Mouse (Mus musculus): ENCODE measurements around the gene Vwa8. TPM values are rescaled to one million over a fixed set of nuclear protein-coding genes. Genes with fewer than 3 reads are reported as not detected.
"Not testable (repeated sequence)": the region's sequence is repeated elsewhere in the genome, so short reads cannot be mapped to it uniquely, and the experiment has no call there.

Gene Vwa8
- polyA plus RNA-seq, 1 experiment, result 0.11 TPM

GRCm38 (mm10) chr14:78877176-78877575 is 28.3 kb downstream of the Vwa8 start:
- TF ChIP-seq GATA1 (IDR thresholded peaks at IDR 0.05; ENCODE audit: low read length) (no peak), TAL1 (IDR thresholded peaks at IDR 0.05; ENCODE audit: low read length) (no peak)
- Histone ChIP-seq H3K36me3 (ENCODE audit: control insufficient read depth) (peaks cover 4% of the 10 kb centered on the region), H3K27me3 (ENCODE audit: control insufficient read depth) (no peaks in the 10 kb centered on the region), H3K9me3 (ENCODE audit: control insufficient read depth, low read length) (no peaks in the 10 kb centered on the region), H3K4me3 (replicated peaks) (no peak overlapping the region), H3K4me1 (ENCODE audit: control insufficient read depth) (peaks cover 41% of the 10 kb centered on the region)

DNA sequence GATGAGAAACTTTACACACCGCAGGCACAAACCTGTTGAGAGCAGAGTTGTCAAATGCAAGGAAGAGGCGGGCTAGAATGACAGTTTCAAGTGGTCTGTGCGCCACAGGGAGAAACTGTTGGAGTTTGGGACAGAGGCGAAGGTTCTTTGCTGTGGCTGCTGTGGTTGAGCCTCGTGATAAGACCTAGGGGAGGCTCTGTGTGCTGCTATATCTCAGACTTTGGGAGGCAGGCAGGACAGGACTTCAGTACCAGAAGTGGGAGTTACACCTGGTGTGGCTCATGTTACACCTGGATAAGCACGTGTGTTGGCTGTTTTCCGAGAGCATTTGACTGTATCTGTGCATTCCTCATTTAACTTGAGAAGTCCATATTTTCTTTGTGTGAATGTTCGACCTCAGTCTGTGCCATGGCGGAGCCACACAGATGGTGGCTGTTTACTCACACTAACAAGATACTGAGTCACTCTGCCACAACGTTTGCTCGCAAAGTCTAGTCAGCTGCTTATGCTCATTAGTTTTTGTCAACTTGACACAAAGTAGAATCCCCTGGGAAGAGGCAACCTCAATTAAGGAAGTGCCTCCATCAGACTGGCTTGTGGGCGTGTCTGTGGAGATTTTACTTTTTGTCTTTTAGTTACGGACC is 29.7 kb downstream of the Vwa8 start:
- H3K36me3 ChIP-seq (ENCODE audit: control insufficient read depth), result no peaks in the 10 kb centered on the region
- H3K4me1 ChIP-seq (ENCODE audit: control insufficient read depth), result peaks cover 41% of the 10 kb centered on the region
- TF ChIP-seq GATA1 (IDR thresholded peaks at IDR 0.05; ENCODE audit: low read length) (no peak), TAL1 (IDR thresholded peaks at IDR 0.05; ENCODE audit: low read length) (no peak)
- H3K9me3 ChIP-seq (ENCODE audit: control insufficient read depth, low read length), result no peaks in the 10 kb centered on the region
- no peak overlapping the region for H3K4me3 ChIP-seq (replicated peaks)
- H3K27me3 ChIP-seq (ENCODE audit: control insufficient read depth), result no peaks in the 10 kb centered on the region

DNA sequence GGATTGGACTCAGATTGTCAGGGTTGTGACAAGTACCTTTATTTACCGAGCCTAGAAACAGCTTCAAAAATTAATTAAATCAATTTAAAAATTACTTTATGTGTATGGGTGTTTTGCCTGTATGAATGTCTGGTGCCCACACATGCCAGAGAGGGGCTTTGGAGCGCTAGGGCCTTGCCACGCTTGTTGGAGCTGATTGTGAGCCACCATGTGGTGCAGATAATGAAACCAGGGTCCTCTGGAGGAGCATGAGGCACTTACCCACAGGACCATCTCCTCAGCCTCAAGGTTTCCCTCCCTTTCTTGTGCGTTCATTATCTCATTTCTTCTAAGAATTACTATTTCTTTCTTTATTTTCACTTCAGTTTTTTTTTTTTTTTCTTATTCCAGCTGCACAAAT is 32.0 kb downstream of the Vwa8 start:
- H3K36me3 ChIP-seq (ENCODE audit: control insufficient read depth), result no peaks in the 10 kb centered on the region
- peaks cover 41% of the 10 kb centered on the region for H3K4me1 ChIP-seq (ENCODE audit: control insufficient read depth)
- H3K9me3 ChIP-seq (ENCODE audit: control insufficient read depth, low read length), result no peaks in the 10 kb centered on the region
- TF ChIP-seq GATA1 (IDR thresholded peaks at IDR 0.05; ENCODE audit: low read length), result no peak
- TF ChIP-seq TAL1 (IDR thresholded peaks at IDR 0.05; ENCODE audit: low read length), result no peak
- no peaks in the 10 kb centered on the region for H3K27me3 ChIP-seq (ENCODE audit: control insufficient read depth)
- no peak overlapping the region for H3K4me3 ChIP-seq (replicated peaks)

- TF ChIP-seq TAL1 (IDR thresholded peaks at IDR 0.05; ENCODE audit: low read length) (no peak), GATA1 (IDR thresholded peaks at IDR 0.05; ENCODE audit: low read length) (no peak)
- Histone ChIP-seq H3K27me3 (ENCODE audit: control insufficient read depth) (no peaks in the 10 kb centered on the region), H3K9me3 (ENCODE audit: control insufficient read depth, low read length) (no peaks in the 10 kb centered on the region), H3K36me3 (ENCODE audit: control insufficient read depth) (no peaks in the 10 kb centered on the region), H3K4me3 (replicated peaks) (no peak overlapping the region), H3K4me1 (ENCODE audit: control insufficient read depth) (peaks cover 39% of the 10 kb centered on the region)
Observed at GRCm38 (mm10) chr14:78881563-78881962, 32.7 kb downstream of the Vwa8 start.

DNA sequence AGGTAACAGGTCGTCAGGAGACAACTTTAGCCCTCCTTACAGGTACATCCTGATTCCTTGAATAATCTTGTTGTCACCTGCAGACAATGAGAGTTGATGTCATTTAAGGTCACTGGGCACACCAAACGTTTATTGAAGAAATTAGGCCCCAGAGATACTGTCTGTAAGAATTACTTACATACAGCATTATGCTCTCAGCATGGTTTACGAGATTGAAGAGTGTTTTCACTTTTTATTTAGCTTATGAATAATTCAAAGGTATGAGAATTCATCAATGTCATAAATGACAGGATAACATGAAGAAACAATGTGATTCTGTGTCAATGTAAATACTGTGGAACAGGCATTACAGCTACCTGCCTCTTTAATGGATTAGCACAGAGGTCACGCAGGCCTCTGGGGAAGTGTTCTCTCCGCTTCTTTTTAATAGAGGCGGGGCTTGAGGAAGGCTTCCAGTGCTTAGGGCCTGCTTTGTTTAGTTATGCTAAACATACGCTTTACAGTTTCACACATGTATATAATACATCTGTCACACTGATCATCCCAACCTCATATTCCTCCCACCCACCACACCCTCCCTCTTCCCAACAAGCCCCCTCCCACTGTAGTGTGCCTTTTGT is 37.2 kb downstream of the Vwa8 start:
- no peaks in the 10 kb centered on the region for H3K9me3 ChIP-seq (ENCODE audit: control insufficient read depth, low read length)
- H3K27me3 ChIP-seq (ENCODE audit: control insufficient read depth), result no peaks in the 10 kb centered on the region
- no peaks in the 10 kb centered on the region for H3K36me3 ChIP-seq (ENCODE audit: control insufficient read depth)
- peaks cover 4% of the 10 kb centered on the region for H3K4me1 ChIP-seq (ENCODE audit: control insufficient read depth)
- H3K4me3 ChIP-seq (replicated peaks), result no peak overlapping the region
- TF ChIP-seq TAL1 (IDR thresholded peaks at IDR 0.05; ENCODE audit: low read length) (no peak), GATA1 (IDR thresholded peaks at IDR 0.05; ENCODE audit: low read length) (no peak)

- H3K9me3 ChIP-seq (ENCODE audit: control insufficient read depth, low read length), result no peaks in the 10 kb centered on the region
- no peaks in the 10 kb centered on the region for H3K36me3 ChIP-seq (ENCODE audit: control insufficient read depth)
- no peaks in the 10 kb centered on the region for H3K27me3 ChIP-seq (ENCODE audit: control insufficient read depth)
- no peaks in the 10 kb centered on the region for H3K4me1 ChIP-seq (ENCODE audit: control insufficient read depth)
- no peak for TF ChIP-seq GATA1 (IDR thresholded peaks at IDR 0.05; ENCODE audit: low read length)
- TF ChIP-seq TAL1 (IDR thresholded peaks at IDR 0.05; ENCODE audit: low read length), result no peak
- H3K4me3 ChIP-seq (replicated peaks), result no peak overlapping the region
Observed at GRCm38 (mm10) chr14:78886566-78887234, 37.8 kb downstream of the Vwa8 start.

GRCm38 (mm10) chr14:78887494-78887893 is 38.6 kb downstream of the Vwa8 start:
- not testable (repeated sequence) for H3K4me1 ChIP-seq (ENCODE audit: control insufficient read depth); H3K36me3 ChIP-seq (ENCODE audit: control insufficient read depth); H3K9me3 ChIP-seq (ENCODE audit: control insufficient read depth, low read length); H3K4me3 ChIP-seq (replicated peaks); H3K27me3 ChIP-seq (ENCODE audit: control insufficient read depth)

- H3K4me1 ChIP-seq (ENCODE audit: control insufficient read depth), result no peaks in the 10 kb centered on the region
- no peaks in the 10 kb centered on the region for H3K36me3 ChIP-seq (ENCODE audit: control insufficient read depth)
- TF ChIP-seq GATA1 (IDR thresholded peaks at IDR 0.05; ENCODE audit: low read length) (no peak), TAL1 (IDR thresholded peaks at IDR 0.05; ENCODE audit: low read length) (no peak)
- H3K9me3 ChIP-seq (ENCODE audit: control insufficient read depth, low read length), result no peaks in the 10 kb centered on the region
- H3K27me3 ChIP-seq (ENCODE audit: control insufficient read depth), result no peaks in the 10 kb centered on the region
- H3K4me3 ChIP-seq (replicated peaks), result no peak overlapping the region
Observed at GRCm38 (mm10) chr14:78895496-78895895, 46.6 kb downstream of the Vwa8 start.

DNA sequence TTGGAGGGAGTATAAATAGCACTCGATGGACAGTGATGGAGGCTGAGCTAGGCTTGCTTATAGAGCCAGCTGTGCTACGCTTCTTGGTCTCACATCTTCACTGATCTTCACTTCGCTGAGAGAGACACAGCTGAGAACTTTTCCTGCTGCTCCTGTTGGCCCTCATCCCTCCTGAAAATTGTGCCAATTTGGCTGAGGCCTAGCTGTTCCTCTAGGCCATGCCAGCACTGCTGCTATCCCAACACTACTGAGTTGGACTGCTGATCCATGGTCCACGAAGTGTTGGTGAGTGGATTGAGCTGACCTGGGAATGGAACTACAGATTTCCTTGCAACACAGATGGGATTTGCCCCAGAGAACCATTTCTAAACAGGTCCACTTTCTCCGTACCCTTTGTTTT is 47.4 kb downstream of the Vwa8 start:
- Histone ChIP-seq H3K4me3 (replicated peaks) (no peak overlapping the region), H3K36me3 (ENCODE audit: control insufficient read depth) (no peaks in the 10 kb centered on the region), H3K27me3 (ENCODE audit: control insufficient read depth) (no peaks in the 10 kb centered on the region), H3K9me3 (ENCODE audit: control insufficient read depth, low read length) (no peaks in the 10 kb centered on the region), H3K4me1 (ENCODE audit: control insufficient read depth) (no peaks in the 10 kb centered on the region)
- no peak for TF ChIP-seq TAL1 (IDR thresholded peaks at IDR 0.05; ENCODE audit: low read length)
- no peak for TF ChIP-seq GATA1 (IDR thresholded peaks at IDR 0.05; ENCODE audit: low read length)
